Mouse (Mus musculus) neural tube, embryonic 11.5 days (tissue): ENCODE measurements around the gene Dda1. TPM values are rescaled to one million over a fixed set of nuclear protein-coding genes. Genes with fewer than 3 reads are reported as not detected.

Experiments used
- ATAC-seq: fragments of 200-750 bp; cut with Nextera tagmentation; 2 replicates; pipeline ENCODE4 v1.8.0; 2017; ENCODE audit warnings: moderate number of reproducible peaks, mild to moderate bottlenecking, moderate TSS enrichment, moderate library complexity; ENCODE audit not compliant: insufficient read depth, low FRiP score, low TSS enrichment
- DNase-seq: peaks from one replicate; pipeline ENCODE4 v3.0.0-alpha.2; 2015; ENCODE audit warnings: low spot score
- H3K27ac ChIP-seq: fragments of 300-500 bp; sonication (generic); 2 replicates; pipeline ENCODE4 v1.5.1; 2014; ENCODE audit warnings: low read depth, mild to moderate bottlenecking, low read length
- H3K27me3 ChIP-seq: fragments of 300-500 bp; sonication (generic); 2 replicates; pipeline ENCODE4 v1.6.1; 2014; ENCODE audit warnings: mild to moderate bottlenecking, low read length, mixed read lengths; ENCODE audit not compliant: control insufficient read depth, insufficient read depth
- H3K36me3 ChIP-seq: fragments of 300-500 bp; sonication (generic); 2 replicates; pipeline ENCODE4 v1.6.1; 2014; ENCODE audit warnings: mild to moderate bottlenecking, low read length, moderate library complexity, mixed read lengths; ENCODE audit not compliant: control insufficient read depth, insufficient read depth
- H3K4me1 ChIP-seq: fragments of 300-500 bp; sonication (generic); 2 replicates; pipeline ENCODE4 v1.6.1; 2014; ENCODE audit warnings: low read length, mixed read lengths; ENCODE audit not compliant: control insufficient read depth, insufficient read depth
- H3K4me2 ChIP-seq: fragments of 300-500 bp; sonication (generic); 2 replicates; pipeline ENCODE4 v1.6.1; 2014; ENCODE audit warnings: low read depth, mild to moderate bottlenecking, moderate library complexity
- H3K4me3 ChIP-seq: fragments of 300-500 bp; sonication (generic); 2 replicates; pipeline ENCODE4 v1.5.1; 2014; ENCODE audit warnings: low read depth, low read length
- H3K9ac ChIP-seq: fragments of 300-500 bp; sonication (generic); 2 replicates; pipeline ENCODE4 v1.6.1; 2014; ENCODE audit warnings: mild to moderate bottlenecking, low read length
- H3K9me3 ChIP-seq: fragments of 300-500 bp; sonication (generic); 2 replicates; pipeline ENCODE4 v1.6.1; 2016; ENCODE audit warnings: low read length; ENCODE audit not compliant: control insufficient read depth
- WGBS: fragments of 180-500 bp; shearing (Covaris S2); extraction: QIAGEN DNeasy Blood & Tissue Kit; methylation state at CpG from one replicate; pipeline ENCODE4 v1.1.7; 2014; 5-methylcytosine and 5-hydroxymethylcytosine counted together
- polyA plus RNA-seq: library from polyadenylated mRNA; unstranded; fragments of >200 nt; fragmentation: Nextera tagmentation; extraction: Ambion mirVana; gene quantifications from 2 replicates; pipeline ENCODE4 v1.2.1, GENCODE M21; 2014

Gene Dda1
- polyA plus RNA-seq, 1 experiment from 2014 or later, result 170 TPM

GRCm38 (mm10) chr8:71478943-71479342 lies 9.9 kb downstream of the Dda1 start:
- Histone ChIP-seq H3K27ac (no peak overlapping the region), H3K36me3 (peaks cover 8% of the 10 kb centered on the region), H3K4me2 (no peak overlapping the region), H3K4me1 (peaks cover 9% of the 10 kb centered on the region; the same call in 1 of the 2 replicates), H3K27me3 (no peaks in the 10 kb centered on the region), H3K4me3 (no peak overlapping the region), H3K9me3 (no peaks in the 10 kb centered on the region), H3K9ac (no peak overlapping the region)
- WGBS, result 89% methylated on average over 11 of the region's 11 CpGs
- ATAC-seq (no peak), DNase-seq (no peak)

GRCm38 (mm10) chr8:71483932-71484331 lies 14.9 kb downstream of the Dda1 start:
- peaks cover 2% of the 10 kb centered on the region for H3K36me3 ChIP-seq
- ATAC-seq, result no peak

GRCm38 (mm10) chr8:71484736-71485135 lies 15.7 kb downstream of the Dda1 start:
- ATAC-seq (no peak), DNase-seq (no peak)
- Histone ChIP-seq H3K36me3 (no peaks in the 10 kb centered on the region; the same call in 1 of the 2 replicates), H3K4me1 (peaks cover 12% of the 10 kb centered on the region), H3K9me3 (no peaks in the 10 kb centered on the region), H3K4me3 (peak overlapping the region; percentile 89), H3K27me3 (no peaks in the 10 kb centered on the region), H3K4me2 (peak overlapping the region; percentile 66), H3K27ac (no peak overlapping the region), H3K9ac (peak overlapping the region; percentile 96; the same call in 1 of the 2 replicates)
- 94% methylated on average over 19 of the region's 19 CpGs for WGBS

More at GRCm38 (mm10) chr8:71483932-71484331, 14.9 kb downstream of the Dda1 start:
- DNase-seq, result no peak
- H3K27me3 ChIP-seq, result no peaks in the 10 kb centered on the region
- 44% methylated on average over 8 of the region's 8 CpGs for WGBS
- H3K4me3 ChIP-seq, result no peak overlapping the region
- H3K9ac ChIP-seq, result no peak overlapping the region
- H3K4me2 ChIP-seq, result no peak overlapping the region
- peaks cover 4% of the 10 kb centered on the region for H3K4me1 ChIP-seq
- no peaks in the 10 kb centered on the region for H3K9me3 ChIP-seq
- no peak overlapping the region for H3K27ac ChIP-seq

- Histone ChIP-seq H3K4me3 (peak within 1 kb of the TSS; percentile 89), H3K36me3 (peaks cover 2% of the 10 kb centered on the region; the same call in 1 of the 2 replicates), H3K9ac (peak within 1 kb of the TSS; percentile 96), H3K4me1 (peaks cover 12% of the 10 kb centered on the region), H3K4me2 (peak within 1 kb of the TSS; percentile 66), H3K27me3 (no peaks in the 10 kb centered on the region), H3K27ac (peak within 1 kb of the TSS; percentile 82), H3K9me3 (no peaks in the 10 kb centered on the region)
- ATAC-seq (peak; percentile 67), DNase-seq (peak; percentile 89)
- 5% methylated on average over 56 of the region's 58 CpGs for WGBS
These were observed 16.4 kb downstream of the Dda1 start, which contains the start of gene Ano8 for GRCm38 (mm10) chr8:71485142-71486135. Ano8 (minus strand) TSS chr8:71485963.

GRCm38 (mm10) chr8:71486136-71486529 lies 17.1 kb downstream of the Dda1 start:
- Histone ChIP-seq H3K4me1 (peaks cover 12% of the 10 kb centered on the region), H3K27me3 (no peaks in the 10 kb centered on the region), H3K9ac (peak overlapping the region; percentile 37), H3K27ac (peak overlapping the region; percentile 82), H3K9me3 (no peaks in the 10 kb centered on the region), H3K4me2 (peak overlapping the region; percentile 66), H3K36me3 (peaks cover 2% of the 10 kb centered on the region; the same call in 1 of the 2 replicates), H3K4me3 (peak overlapping the region; percentile 89)
- no peak for DNase-seq
- no peak for ATAC-seq
- 25% methylated on average over 7 of the region's 7 CpGs for WGBS

GRCm38 (mm10) chr8:71487691-71488445 lies 18.9 kb downstream of the Dda1 start, which contains the start of gene Gtpbp3:
Gtpbp3 (plus strand) TSS chr8:71488103.
- Histone ChIP-seq H3K9ac (peak within 1 kb of the TSS; percentile 72), H3K4me1 (peaks cover 12% of the 10 kb centered on the region), H3K27ac (peak within 1 kb of the TSS; percentile 65; the same call in 1 of the 2 replicates), H3K9me3 (no peaks in the 10 kb centered on the region), H3K4me3 (peak within 1 kb of the TSS; percentile 83), H3K36me3 (peaks cover 8% of the 10 kb centered on the region; the same call in 1 of the 2 replicates), H3K27me3 (no peaks in the 10 kb centered on the region), H3K4me2 (peak within 1 kb of the TSS; percentile 96)
- ATAC-seq, result peak; percentile 20
- DNase-seq, result peak; percentile 78
- WGBS, result 1% methylated on average over 33 of the region's 33 CpGs

GRCm38 (mm10) chr8:71488454-71488853 lies 19.5 kb downstream of the Dda1 start:
- peaks cover 12% of the 10 kb centered on the region for H3K4me1 ChIP-seq
- 0% methylated on average over 22 of the region's 22 CpGs for WGBS

GRCm38 (mm10) chr8:71495039-71495438 lies 26.0 kb downstream of the Dda1 start:
- Histone ChIP-seq H3K9ac (no peak overlapping the region), H3K4me1 (peaks cover 9% of the 10 kb centered on the region), H3K4me2 (no peak overlapping the region), H3K27me3 (no peaks in the 10 kb centered on the region), H3K27ac (no peak overlapping the region), H3K9me3 (no peaks in the 10 kb centered on the region), H3K4me3 (no peak overlapping the region), H3K36me3 (peaks cover 10% of the 10 kb centered on the region)
- 28% methylated on average over 16 of the region's 16 CpGs for WGBS
- ATAC-seq (peak; percentile 62), DNase-seq (peak; percentile 86)

More at GRCm38 (mm10) chr8:71488454-71488853, 19.5 kb downstream of the Dda1 start:
- Histone ChIP-seq H3K9ac (peak overlapping the region; percentile 71), H3K4me2 (peak overlapping the region; percentile 96), H3K27ac (no peak overlapping the region), H3K4me3 (peak overlapping the region; percentile 83), H3K27me3 (no peaks in the 10 kb centered on the region), H3K36me3 (peaks cover 10% of the 10 kb centered on the region), H3K9me3 (no peaks in the 10 kb centered on the region)
- peak; percentile 88 for DNase-seq
- peak; percentile 83 for ATAC-seq
